Mouse (Mus musculus): ENCODE measurements around the gene Perm1. TPM values are rescaled to one million over a fixed set of nuclear protein-coding genes. Genes with fewer than 3 reads are reported as not detected.

The Perm1 gene
- total and polyA plus RNA-seq, 3 experiments = 0.19 to 1.8 TPM; not detected in 1

DNA sequence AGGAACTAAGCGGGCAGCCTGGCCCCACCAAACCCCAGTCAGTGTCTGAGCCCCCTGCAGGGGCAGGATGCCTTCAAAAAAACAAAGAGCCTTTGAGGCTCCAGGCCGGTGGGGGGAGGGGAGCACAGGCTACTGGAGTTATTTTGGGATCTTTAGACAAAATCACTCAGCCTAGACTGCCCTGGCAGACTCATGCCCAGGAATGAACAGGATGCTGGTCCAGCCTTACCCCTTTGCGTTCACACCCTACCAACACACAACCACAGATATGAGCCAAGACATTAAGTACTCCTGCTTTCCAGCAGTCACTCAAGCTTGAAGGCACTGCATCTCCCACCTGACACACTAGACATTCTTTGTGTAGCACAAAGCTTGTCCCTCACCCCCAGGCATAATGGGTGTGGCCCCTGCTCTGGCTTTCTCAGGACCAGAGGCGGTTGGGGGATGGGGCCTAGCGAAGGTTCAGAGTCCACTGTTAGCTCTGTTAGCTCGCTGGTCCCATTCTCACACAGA is 26.8 kb upstream of the Perm1 start:
- H3K79me2 ChIP-seq (ENCODE audit: control insufficient read depth, insufficient read depth, low read length, poor library complexity) = no peaks in the 10 kb centered on the region
- H3K36me3 ChIP-seq (ENCODE audit: control insufficient read depth in 1 of 2, insufficient read depth in 2 of 2, low read length in 2 of 2) = peaks cover 0 to 11% of the 10 kb centered on the region in 2 experiments; a peak in 3 of 4 replicates
- H3K9me3 ChIP-seq (replicated peaks; ENCODE audit: insufficient read depth, low read length) = no peaks in the 10 kb centered on the region
- DNase-seq (ENCODE audit: low read depth, low spot score) = no peak
- no peaks in the 10 kb centered on the region for H3K27me3 ChIP-seq (ENCODE audit: control insufficient read depth in 1 of 2, insufficient read depth in 2 of 2, low read length in 2 of 2)
- H3K4me1 ChIP-seq (ENCODE audit: control insufficient read depth in 1 of 2, insufficient read depth in 2 of 2, low read length in 2 of 2) = peaks cover 11 to 20% of the 10 kb centered on the region in 2 experiments
- no peak for TF ChIP-seq BHLHE40 (IDR thresholded peaks at IDR 0.05; ENCODE audit: borderline replicate concordance, low read depth, low read length)
- TF ChIP-seq ZC3H11A (IDR thresholded peaks at IDR 0.05; ENCODE audit: low read depth, low read length) = no peak
- TF ChIP-seq GABPA (IDR thresholded peaks at IDR 0.05; ENCODE audit: low read depth, low read length) = no peak
- TF ChIP-seq CTCF (IDR thresholded peaks at IDR 0.05 in 2 of 3, conservative IDR thresholded peaks at IDR 0.05 in 1 of 3; ENCODE audit: control insufficient read depth in 1 of 3, insufficient read depth in 1 of 3, low read depth in 2 of 3, low read length in 3 of 3, poor library complexity in 1 of 3, severe bottlenecking in 1 of 3) = no peak
- TF ChIP-seq ETS1 (IDR thresholded peaks at IDR 0.05; ENCODE audit: low read depth, low read length) = no peak
- no peak for TF ChIP-seq NRF1 (IDR thresholded peaks at IDR 0.05; ENCODE audit: insufficient read depth, low read depth, low read length, poor library complexity, severe bottlenecking)
- TF ChIP-seq USF1 (IDR thresholded peaks at IDR 0.05; ENCODE audit: low read depth, low read length) = no peak
- TF ChIP-seq EP300 (IDR thresholded peaks at IDR 0.05; ENCODE audit: low read depth in 1 of 2, low read length in 2 of 2) = no peak
- no peak for TF ChIP-seq USF2 (IDR thresholded peaks at IDR 0.05; ENCODE audit: borderline replicate concordance in 1 of 2, insufficient read depth in 1 of 2, low read depth in 1 of 2, low read length in 2 of 2)
- no peak for TF ChIP-seq POLR2A (IDR thresholded peaks at IDR 0.05; ENCODE audit: control insufficient read depth in 1 of 2, insufficient read depth in 1 of 2, low read depth in 1 of 2, low read length in 2 of 2, poor library complexity in 1 of 2)
- no peak for TF ChIP-seq TBP (IDR thresholded peaks at IDR 0.05; ENCODE audit: low read depth, low read length)
- no peak overlapping the region for H3K27ac ChIP-seq (ENCODE audit: control insufficient read depth, low read depth, low read length)
- H3K4me3 ChIP-seq (ENCODE audit: control insufficient read depth in 1 of 2, insufficient read depth in 1 of 2, low read depth in 2 of 2, low read length in 2 of 2) = no peak overlapping the region
- no peak overlapping the region for H3K9ac ChIP-seq (ENCODE audit: control insufficient read depth, low read depth, low read length, poor library complexity, severe bottlenecking)

DNA sequence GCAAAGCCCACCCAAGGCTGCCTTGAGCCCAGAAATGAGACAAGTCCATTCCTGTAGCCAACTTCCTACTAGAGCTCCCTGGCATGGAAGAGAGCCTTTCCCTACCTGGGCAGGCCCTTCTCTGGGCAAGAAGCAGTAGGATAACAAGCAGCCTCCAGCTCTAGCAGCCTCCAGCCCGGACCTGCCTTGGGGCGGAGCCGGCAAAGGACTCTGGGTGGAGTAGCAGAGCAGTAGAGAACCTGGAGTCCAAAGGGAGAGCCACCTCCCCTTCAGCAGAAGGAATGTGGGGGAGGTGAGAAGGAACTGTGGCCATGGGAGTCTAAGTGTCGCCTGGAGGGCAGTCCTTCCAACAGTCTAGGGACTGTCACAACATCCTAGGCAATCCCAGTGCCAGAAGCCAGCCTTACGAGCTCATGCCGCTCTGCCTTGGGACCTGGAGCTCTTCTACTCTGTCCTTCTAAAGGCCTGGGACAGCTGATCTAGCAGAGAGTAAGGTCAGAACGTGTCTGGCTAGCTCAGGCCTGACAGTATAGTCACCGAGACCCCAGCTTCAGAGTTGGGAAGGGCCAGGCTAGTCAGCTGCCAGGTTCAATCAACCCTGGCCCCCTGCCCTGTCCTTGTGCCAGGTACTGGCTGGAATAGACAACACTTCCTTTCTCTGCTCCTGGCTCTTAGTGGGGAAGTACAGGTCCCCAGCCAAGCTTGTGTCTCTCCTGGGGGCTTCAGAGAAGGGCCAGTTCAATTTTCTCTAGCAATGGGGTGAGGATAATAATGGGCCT is 23.1 kb upstream of the Perm1 start:
- peaks cover 3 to 18% of the 10 kb centered on the region in 2 experiments; a peak in 3 of 4 replicates for H3K4me1 ChIP-seq (ENCODE audit: control insufficient read depth in 1 of 2, insufficient read depth in 2 of 2, low read length in 2 of 2)
- no peaks in the 10 kb centered on the region for H3K27me3 ChIP-seq (ENCODE audit: control insufficient read depth in 1 of 2, insufficient read depth in 2 of 2, low read length in 2 of 2)
- H3K9ac ChIP-seq (ENCODE audit: control insufficient read depth, low read depth, low read length, poor library complexity, severe bottlenecking) = no peak overlapping the region
- H3K27ac ChIP-seq (ENCODE audit: control insufficient read depth, low read depth, low read length) = no peak overlapping the region
- no peak overlapping the region for H3K4me3 ChIP-seq (ENCODE audit: control insufficient read depth in 1 of 2, insufficient read depth in 1 of 2, low read depth in 2 of 2, low read length in 2 of 2)
- no peaks in the 10 kb centered on the region for H3K9me3 ChIP-seq (replicated peaks; ENCODE audit: insufficient read depth, low read length)
- TF ChIP-seq RAD21 (IDR thresholded peaks at IDR 0.05; ENCODE audit: low read depth, low read length) (no peak), TCF12 (IDR thresholded peaks at IDR 0.05; ENCODE audit: low read depth, low read length) (no peak)
- peaks cover 0 to 6% of the 10 kb centered on the region in 2 experiments; a peak in 3 of 4 replicates for H3K36me3 ChIP-seq (ENCODE audit: control insufficient read depth in 1 of 2, insufficient read depth in 2 of 2, low read length in 2 of 2)
- no peak for DNase-seq (ENCODE audit: low read depth, low spot score)
- peaks cover 6% of the 10 kb centered on the region; the same call in 1 of the 2 replicates for H3K79me2 ChIP-seq (ENCODE audit: control insufficient read depth, insufficient read depth, low read length, poor library complexity)

Data from MEL (cell line).